Comparison of ENCODE assay signal across 17 mouse cellular contexts in genomic region chr5:113219450-113219849, GRCm38 (mm10). TPM values are rescaled to one million over a fixed set of nuclear protein-coding genes. Genes with fewer than 3 reads are reported as not detected.
A peak's percentile ranks its signal among the peaks of the same experiment; 100 is the strongest.
DNase-seq lines count a peak whose midpoint lies in the region; ATAC-seq and TF ChIP-seq lines count a peak whose summit lies in the region.
"Had no signal": no experiment of that assay in that cellular context is flagged by ENCODE, and none has a peak within 500 bp of the region (broad histone marks: within the 10 kb centered on the region; RNA-seq: fewer than 3 reads in every experiment).

No protein-coding gene starts in this region.

- peaks cover 22% of the 10 kb centered on the region; the same call in 1 of the 2 replicates for H3K4me1 ChIP-seq in lung, embryonic 15.5 days
- peaks cover 21% of the 10 kb centered on the region for H3K4me1 ChIP-seq in liver, embryonic 13.5 days (replicated peaks)
- H3K4me1 ChIP-seq in hindbrain, postnatal 0 days (ENCODE audit: insufficient read depth, low read length): no peaks in the 10 kb centered on the region

- intact Hi-C loops in gastrocnemius, adult 2 months (cut with DNase I): no loop called here
- intact Hi-C loops in gastrocnemius, postnatal 36 days (cut with DNase I): no loop called here

- no peak for ATAC-seq in lung, embryonic 15.5 days (ENCODE audit: borderline replicate concordance, extremely low read depth, low FRiP score, low TSS enrichment)
- peak; percentile 17; the same call in 1 of the 2 replicates for ATAC-seq in liver, embryonic 13.5 days (ENCODE audit: low read depth)
- no peak for ATAC-seq in hindbrain, postnatal 0 days

- TF ChIP-seq CTCF in gastrocnemius, adult 2 months (IDR thresholded peaks at IDR 0.05): no peak
- no peak for TF ChIP-seq CTCF in hindbrain, postnatal 0 days (IDR thresholded peaks at IDR 0.05; ENCODE audit: low read depth)

- no peak overlapping the region for H3K9ac ChIP-seq in lung, embryonic 15.5 days
- no peak overlapping the region for H3K9ac ChIP-seq in liver, embryonic 13.5 days
- no peak overlapping the region for H3K9ac ChIP-seq in hindbrain, postnatal 0 days (replicated peaks; ENCODE audit: low read length)

- WGBS in lung, embryonic 15.5 days: 56% methylated on average over 6 of the region's 6 CpGs
- 66% methylated on average over 6 of the region's 6 CpGs for WGBS in liver, embryonic 13.5 days (ENCODE audit: insufficient replicate concordance)
- 86% methylated on average over 6 of the region's 6 CpGs for WGBS in hindbrain, postnatal 0 days

- H3K9me3 ChIP-seq in lung, embryonic 15.5 days: no peaks in the 10 kb centered on the region
- no peaks in the 10 kb centered on the region for H3K9me3 ChIP-seq in liver, embryonic 13.5 days (replicated peaks)
- H3K9me3 ChIP-seq in hindbrain, postnatal 0 days (ENCODE audit: low read length): no peaks in the 10 kb centered on the region
- H3K9me3 ChIP-seq: midbrain, embryonic 10.5 days had no signal

- peak overlapping the region; percentile 91 for H3K4me3 ChIP-seq in gastrocnemius, adult 2 months
- no peak overlapping the region for H3K4me3 ChIP-seq in lung, embryonic 15.5 days
- H3K4me3 ChIP-seq in liver, embryonic 13.5 days (replicated peaks): no peak overlapping the region
- H3K4me3 ChIP-seq in hindbrain, postnatal 0 days (ENCODE audit: low read length): no peak overlapping the region

- peaks cover 11% of the 10 kb centered on the region; the same call in 1 of the 2 replicates for H3K27me3 ChIP-seq in lung, embryonic 15.5 days
- peaks cover 21% of the 10 kb centered on the region for H3K27me3 ChIP-seq in liver, embryonic 13.5 days
- no peaks in the 10 kb centered on the region for H3K27me3 ChIP-seq in hindbrain, postnatal 0 days (ENCODE audit: insufficient read depth, low read length)

- H3K27ac ChIP-seq in gastrocnemius, adult 2 months: peak overlapping the region; percentile 88
- no peak overlapping the region for H3K27ac ChIP-seq in lung, embryonic 15.5 days
- no peak overlapping the region for H3K27ac ChIP-seq in liver, embryonic 13.5 days
- H3K27ac ChIP-seq in hindbrain, postnatal 0 days: no peak overlapping the region

- DNase-seq in gastrocnemius, adult 2 months: no peak
- no peak for DNase-seq in gastrocnemius, postnatal 36 days
- no peak for DNase-seq in lung, postnatal 14 days
- DNase-seq in liver, embryonic 13.5 days: no peak
- DNase-seq in hindbrain, postnatal 0 days (ENCODE audit: low spot score): no peak
- no peak for DNase-seq in layer of hippocampus, adult 18-20 months (ENCODE audit: low spot score in 2 of 2)
- DNase-seq in cerebellum, postnatal 4 days (ENCODE audit: low spot score in 2 of 2): no peak
- DNase-seq: adrenal gland, postnatal 10 days; cerebellum, postnatal 36 days; gastrocnemius, postnatal 10 days had no signal

- peak overlapping the region; percentile 95 for H3K4me2 ChIP-seq in lung, embryonic 15.5 days
- peak overlapping the region; percentile 77 for H3K4me2 ChIP-seq in liver, embryonic 13.5 days
- H3K4me2 ChIP-seq in hindbrain, postnatal 0 days (ENCODE audit: low read depth, low read length): no peak overlapping the region

- H3K36me3 ChIP-seq in lung, embryonic 15.5 days: no peaks in the 10 kb centered on the region
- H3K36me3 ChIP-seq in liver, embryonic 13.5 days: no peaks in the 10 kb centered on the region
- no peaks in the 10 kb centered on the region for H3K36me3 ChIP-seq in hindbrain, postnatal 0 days (ENCODE audit: insufficient read depth, low read length)
- H3K36me3 ChIP-seq: midbrain, embryonic 10.5 days had no signal

RNA-seq across cellular contexts. Expression of gene 2900026A02Rik, which starts 1.6 kb away (rescaled TPM):
- total RNA-seq in gastrocnemius, adult 2 months (2021): 10 to 100 TPM; 19.6 to 24.6 TPM
- total RNA-seq in gastrocnemius, postnatal 36 days (2021): 10 to 100 TPM; 22.3 to 23.0 TPM
- 10.8 and 11.9 TPM in 2 replicates for polyA plus RNA-seq in lung, embryonic 15.5 days (2015; fragmentation: Nextera tagmentation; extraction: Ambion mirVana)
- polyA plus RNA-seq in liver, embryonic 13.5 days (2015; fragmentation: Nextera tagmentation; extraction: Ambion mirVana): 0.98 and 1.2 TPM in 2 replicates
- total RNA-seq in hindbrain, postnatal 0 days (2014; rRNA removed): 9.2 and 10.6 TPM in 2 replicates
- 2.5 and 3.1 TPM in 2 replicates for polyA plus RNA-seq in hindbrain, postnatal 0 days (2015; fragmentation: Nextera tagmentation; extraction: Ambion mirVana)
- 10 to 100 TPM; 59.4 to 67.8 TPM for total RNA-seq in layer of hippocampus, adult 18-20 months (2021)

RNA-seq across cellular contexts. Expression of gene Tmem211, which starts 7.3 kb away (rescaled TPM):
- not detected for total RNA-seq in gastrocnemius, adult 2 months (2021)
- total RNA-seq in gastrocnemius, postnatal 36 days (2021): not detected
- not detected in 2 replicates for polyA plus RNA-seq in lung, embryonic 15.5 days (2015; fragmentation: Nextera tagmentation; extraction: Ambion mirVana)
- not detected in 2 replicates for polyA plus RNA-seq in liver, embryonic 13.5 days (2015; fragmentation: Nextera tagmentation; extraction: Ambion mirVana)
- 0.16 TPM in 1 of 2 replicates, not detected in the other for total RNA-seq in hindbrain, postnatal 0 days (2014; rRNA removed)
- polyA plus RNA-seq in hindbrain, postnatal 0 days (2015; fragmentation: Nextera tagmentation; extraction: Ambion mirVana): 0.10 TPM in 1 of 2 replicates, not detected in the other
- not detected for total RNA-seq in layer of hippocampus, adult 18-20 months (2021)
- total RNA-seq: adrenal gland, postnatal 10 days; gastrocnemius, postnatal 10 days; hematopoietic stem cell, adult 5-6 weeks; left cerebral cortex, postnatal 25 days had no signal
- polyA plus RNA-seq: forebrain, embryonic 14.5 days; lung, embryonic 16.5 days; midbrain, embryonic 10.5 days; myocyte had no signal
